Mouse (Mus musculus) heart, adult 11 months (tissue): ENCODE results near the gene Mid1.

Source experiments
- DNase-seq: peaks from one replicate; pipeline ENCODE4 v3.0.0; 2022

The Mid1 gene

GRCm38 (mm10) chrX:169685131-169685530 lies at the start of gene Mid1:
Gene Mid1, plus strand, starts transcription at chrX:169685199.
- peak; percentile 91 for DNase-seq

DNA sequence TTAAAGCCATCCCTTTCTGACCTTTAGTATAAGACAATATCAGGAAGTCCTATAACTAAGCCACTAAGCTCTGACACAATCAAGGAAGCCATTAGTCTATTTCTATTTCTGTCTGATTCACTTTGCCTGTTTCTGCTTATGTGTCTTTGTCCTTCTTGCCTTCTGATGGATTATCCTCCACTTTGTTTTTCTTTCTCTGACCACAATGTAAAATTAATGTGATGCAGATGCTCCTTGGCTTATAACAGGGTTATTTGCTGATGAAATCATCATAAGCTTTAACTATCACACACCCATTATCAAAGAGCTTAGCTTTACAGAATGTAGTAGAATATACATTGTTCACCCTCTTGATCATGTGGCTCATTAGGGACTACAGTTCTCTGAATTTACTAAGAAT lies 11.9 kb upstream of the Mid1 start:
- no peak for DNase-seq

DNA sequence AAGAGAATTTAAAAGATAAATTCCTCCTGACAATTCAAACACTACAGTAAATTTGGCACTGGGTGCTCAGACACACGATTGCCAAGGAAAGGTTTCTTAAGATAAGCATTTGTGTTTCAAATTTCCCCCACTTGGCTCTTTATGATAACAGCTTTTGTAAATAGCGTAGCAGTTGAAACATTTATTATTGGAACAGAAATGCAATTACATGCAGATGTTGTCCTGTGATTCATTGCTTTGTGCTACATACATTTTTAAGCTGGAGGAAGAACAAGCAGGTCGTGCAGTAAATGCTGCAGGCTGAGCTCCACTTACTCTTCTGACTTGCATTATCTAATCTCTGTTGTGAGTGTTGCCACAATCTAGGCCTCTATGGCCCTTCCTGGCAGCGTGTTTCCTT lies 8.7 kb upstream of the Mid1 start:
- DNase-seq, result no peak

DNA sequence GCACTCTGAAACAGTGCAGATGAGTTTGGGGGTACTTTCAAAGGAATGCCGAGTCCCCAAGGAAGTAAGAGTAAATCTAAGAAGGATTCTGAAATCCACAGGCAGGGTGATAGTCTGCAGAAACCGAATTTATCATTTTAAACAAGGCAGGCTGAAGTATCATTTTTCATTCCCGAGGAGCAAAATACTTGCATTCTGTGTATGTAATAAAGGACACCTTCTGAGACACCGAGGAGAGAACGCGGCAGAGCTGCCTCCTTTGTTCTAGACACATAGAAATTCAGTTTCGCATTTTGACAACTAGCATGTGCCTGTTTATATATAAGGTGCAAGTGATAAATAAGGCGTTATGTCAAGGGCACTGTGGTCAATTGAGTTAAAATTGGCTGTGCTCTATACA lies 732 bp downstream of the Mid1 start:
- DNase-seq, result no peak

DNA sequence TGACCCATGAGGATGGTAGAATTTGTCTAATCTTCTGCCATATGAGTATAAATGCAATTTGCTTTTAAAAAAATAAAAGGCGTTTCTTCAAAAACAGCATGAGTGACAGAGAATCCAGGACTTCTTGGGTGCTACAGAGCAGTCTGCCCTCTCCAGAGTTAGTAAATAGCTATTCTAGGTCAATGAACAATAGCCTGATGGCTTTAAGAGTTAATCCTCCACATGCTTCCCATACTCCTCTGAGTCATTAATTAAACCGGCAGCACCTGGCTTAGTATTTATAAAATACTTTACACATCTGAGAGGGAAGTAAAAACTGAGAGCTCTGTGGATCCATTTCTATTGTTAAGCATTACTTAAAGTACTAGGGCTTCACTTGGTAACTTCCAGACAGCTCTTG lies 6.2 kb downstream of the Mid1 start:
- no peak for DNase-seq

DNA sequence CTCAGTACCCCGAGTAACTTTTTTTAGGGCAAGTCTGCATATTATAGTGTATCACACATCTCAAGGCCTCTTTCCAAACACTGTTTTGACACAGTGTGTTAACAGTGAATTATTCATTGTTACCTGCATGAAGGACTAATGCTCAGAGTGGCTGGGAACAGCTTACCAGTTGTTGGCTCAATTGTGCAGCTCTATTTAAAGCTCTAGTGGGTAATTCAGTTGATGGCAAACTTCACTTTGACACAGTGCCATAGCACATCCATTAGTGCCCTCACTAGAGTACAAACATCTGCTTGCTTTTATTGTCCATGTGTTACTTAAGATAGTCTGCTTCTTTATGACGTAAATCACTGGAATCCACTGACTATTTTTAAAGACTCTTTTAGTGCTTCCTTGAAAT lies 6.7 kb downstream of the Mid1 start:
- peak; percentile 91 for DNase-seq

GRCm38 (mm10) chrX:169692225-169692909 lies 7.4 kb downstream of the Mid1 start:
- DNase-seq, result no peak

- peak; percentile 93 for DNase-seq
Measured at GRCm38 (mm10) chrX:169704016-169704602, 19.1 kb downstream of the Mid1 start.

GRCm38 (mm10) chrX:169723511-169723910 lies 38.5 kb downstream of the Mid1 start:
- DNase-seq, result peak; percentile 88

GRCm38 (mm10) chrX:169735387-169735969 lies 50.5 kb downstream of the Mid1 start:
- DNase-seq, result no peak

DNA sequence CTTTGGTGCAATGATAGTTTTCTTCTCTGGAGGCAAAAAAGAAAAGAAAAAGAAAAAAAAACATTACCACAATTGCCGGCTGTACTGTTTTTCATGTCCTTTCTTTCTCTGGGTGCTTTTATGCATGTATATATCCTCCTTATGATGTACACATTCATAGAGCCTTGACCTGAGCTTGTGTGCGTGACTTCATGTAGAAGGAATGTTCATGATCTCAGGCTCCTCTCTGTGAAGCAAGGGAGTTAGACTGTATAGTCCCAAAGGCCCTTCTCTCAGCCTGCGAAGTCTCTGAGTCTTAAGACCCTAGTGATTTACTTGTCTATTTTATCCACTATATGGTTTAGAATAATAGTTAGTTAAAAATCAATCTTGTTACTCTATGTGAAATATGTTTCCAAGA lies 73.0 kb downstream of the Mid1 start:
- DNase-seq, result no peak

DNA sequence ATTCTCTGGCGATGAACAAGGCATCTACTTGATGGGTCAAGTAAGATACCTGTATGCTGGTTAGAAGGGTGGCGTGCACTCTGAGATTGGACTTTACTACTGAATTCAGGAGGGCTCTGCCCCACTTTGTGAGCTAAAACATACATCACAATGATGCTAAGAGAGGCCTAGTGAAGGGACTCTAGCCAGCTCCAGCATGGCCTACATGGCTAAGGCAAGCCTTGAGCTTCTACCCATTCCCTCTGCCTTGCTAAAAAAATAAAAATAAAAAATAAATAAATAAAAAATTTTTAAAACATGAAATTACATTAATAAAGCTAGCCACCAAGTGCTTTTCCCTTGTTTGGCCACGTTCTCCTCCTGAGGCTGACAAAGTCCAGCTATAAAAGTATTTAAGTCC lies 94.5 kb downstream of the Mid1 start, which contains the start of gene 4933400A11Rik:
Gene 4933400A11Rik (minus strand): TSS at position 101 of the 400 bp plus-strand sequence.
- peak; percentile 41 for DNase-seq

GRCm38 (mm10) chrX:169789702-169790101 lies 104.7 kb downstream of the Mid1 start:
- DNase-seq, result peak; percentile 65

- peak; percentile 60 for DNase-seq
Measured at GRCm38 (mm10) chrX:169792879-169793278, 107.9 kb downstream of the Mid1 start.

DNA sequence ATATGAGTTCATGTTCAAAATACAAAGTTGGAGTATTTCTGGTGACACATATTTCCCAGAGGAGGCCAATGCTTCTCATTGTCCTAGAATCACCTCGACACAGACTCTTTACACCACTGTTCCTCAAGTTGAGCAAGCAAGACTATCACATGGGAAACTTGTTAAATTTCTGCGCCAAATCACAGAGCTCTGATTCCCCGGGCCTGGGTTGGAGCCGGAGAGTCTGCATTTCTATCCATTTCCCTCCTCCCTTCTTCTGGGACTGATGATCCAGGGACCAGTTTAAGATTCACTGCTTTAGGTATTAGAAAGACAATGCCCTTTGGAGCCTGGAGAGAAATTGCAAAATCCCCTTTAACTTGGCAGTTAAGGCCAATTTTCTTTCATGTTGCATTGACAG lies 109.4 kb downstream of the Mid1 start:
- peak; percentile 75 for DNase-seq

DNA sequence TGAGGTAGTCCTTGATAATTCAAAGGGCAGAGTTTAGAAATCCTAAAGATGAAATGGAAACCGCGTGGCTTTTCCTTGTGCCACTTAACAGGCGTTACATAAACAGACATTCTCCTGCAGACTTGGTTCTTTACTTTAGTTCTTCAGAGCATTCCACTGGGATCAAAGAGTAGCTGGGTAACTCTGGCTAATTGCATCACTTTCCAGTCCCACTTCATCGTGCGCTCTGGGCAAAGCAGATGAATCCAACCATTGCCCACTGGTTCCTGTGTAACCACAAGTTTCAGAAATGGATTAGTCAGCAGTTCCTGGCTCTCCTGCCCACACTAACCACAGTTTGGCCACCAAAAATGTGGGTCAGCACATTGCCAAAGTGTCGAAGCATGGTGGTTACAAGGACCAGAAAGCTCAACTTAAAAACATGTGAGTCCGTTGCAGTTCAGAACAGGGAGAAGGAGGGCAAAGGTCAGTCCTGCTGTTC lies 109.9 kb downstream of the Mid1 start:
- DNase-seq, result peak; percentile 94

GRCm38 (mm10) chrX:169797148-169797547 lies 112.1 kb downstream of the Mid1 start:
- peak; percentile 37 for DNase-seq

DNA sequence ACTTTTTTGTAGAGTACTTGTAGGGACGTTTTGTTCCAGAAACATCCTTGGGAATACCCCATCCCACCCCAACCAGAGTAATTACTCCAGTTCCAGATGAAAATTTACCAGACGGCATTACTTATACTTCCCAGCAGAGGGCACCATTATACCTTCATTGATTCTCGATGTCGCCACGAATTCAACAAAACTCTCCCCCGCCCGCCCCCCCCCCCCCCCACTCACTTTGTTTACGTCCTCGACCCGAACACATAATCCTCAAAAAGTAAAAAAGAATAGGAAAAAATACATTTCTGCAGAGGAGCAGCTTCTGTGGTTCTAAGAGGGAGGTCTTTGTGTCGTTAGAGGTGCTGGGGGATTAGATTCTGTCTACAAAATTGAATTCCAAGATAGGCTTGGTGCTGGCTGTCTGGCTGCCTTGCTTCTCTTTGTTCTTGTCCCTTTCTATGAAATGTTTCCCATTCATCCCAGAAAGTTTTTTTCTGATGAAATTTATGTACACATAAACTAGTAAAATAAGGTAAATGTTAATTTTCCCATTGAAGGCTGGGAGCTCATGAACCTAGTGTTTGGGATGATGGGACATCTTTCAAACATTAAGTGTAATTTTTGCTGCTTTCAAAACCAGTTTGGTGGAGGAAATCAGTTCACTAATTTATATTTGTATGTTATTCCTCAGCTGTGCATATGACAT lies 114.1 kb downstream of the Mid1 start:
- peak; percentile 87 for DNase-seq

- peak; percentile 52 for DNase-seq
Measured at GRCm38 (mm10) chrX:169800238-169800637, 115.2 kb downstream of the Mid1 start.

DNA sequence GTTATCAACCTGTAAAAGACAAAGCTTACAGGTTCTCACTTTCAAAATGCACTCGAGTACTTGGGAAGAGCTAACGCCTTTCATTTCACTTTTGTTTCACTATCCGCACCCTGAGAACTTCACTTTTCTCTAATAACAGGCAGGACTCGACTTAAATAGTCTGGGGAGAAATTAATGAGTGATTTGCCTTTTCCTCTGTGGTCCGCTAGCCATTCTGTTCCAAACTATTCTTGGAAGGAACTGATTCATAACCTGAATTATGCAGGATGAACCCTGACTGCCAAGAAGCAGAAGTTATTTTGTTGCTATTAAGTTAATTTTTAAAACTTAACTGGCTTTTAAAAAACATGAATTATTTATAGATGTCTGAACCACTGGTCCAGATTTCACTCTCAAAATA lies 120.8 kb downstream of the Mid1 start:
- DNase-seq, result peak; percentile 77

DNA sequence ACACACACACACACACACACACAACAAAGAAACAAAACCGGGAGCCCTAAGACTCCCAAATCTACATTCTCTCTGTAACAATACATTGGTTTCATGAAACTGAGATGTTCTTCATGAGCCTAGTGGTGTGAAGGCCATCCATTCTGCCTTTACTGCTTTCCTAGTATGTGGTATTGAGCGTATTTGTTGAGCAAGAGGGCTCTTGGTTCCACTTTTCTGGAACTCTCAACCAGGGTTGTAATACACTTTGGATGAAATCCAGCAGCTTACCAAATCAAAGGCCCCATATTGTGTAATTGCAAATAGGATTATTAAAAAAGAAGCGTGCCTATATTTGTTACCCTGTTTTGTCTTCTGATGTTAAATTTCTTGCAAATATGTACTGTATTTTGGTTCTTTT lies 122.7 kb downstream of the Mid1 start:
- peak; percentile 64 for DNase-seq

GRCm38 (mm10) chrX:169811318-169811717 lies 126.3 kb downstream of the Mid1 start:
- DNase-seq, result no peak

GRCm38 (mm10) chrX:169811783-169812182 lies 126.8 kb downstream of the Mid1 start:
- DNase-seq, result no peak

DNA sequence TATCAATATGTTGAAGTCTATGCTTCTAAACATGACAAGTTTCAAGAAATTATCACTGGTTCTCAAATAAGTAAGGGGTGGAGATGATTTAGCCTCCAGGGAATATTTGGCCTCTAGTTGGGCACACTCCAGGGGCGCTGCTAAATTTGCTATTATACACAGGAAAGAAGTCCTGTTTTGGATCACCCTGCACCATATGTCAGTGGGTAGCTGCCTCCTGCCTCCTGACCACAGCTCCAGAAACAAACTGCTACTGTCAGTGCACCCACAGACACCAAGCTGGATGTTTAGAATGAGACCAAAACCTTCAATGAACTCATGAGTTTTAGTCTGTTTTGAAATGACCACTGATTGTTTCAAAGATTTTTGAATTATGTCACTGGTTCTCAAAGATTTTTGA lies 128.7 kb downstream of the Mid1 start:
- no peak for DNase-seq
